Mouse (Mus musculus) mouse trophoblast stem cell (cell line): Measurements from ENCODE around the gene Gipc3.

ENCODE experiments used
- in situ Hi-C, 2 experiments: fragments of 300-500 bp; cut with MseI, MboI; formaldehyde crosslinking; loops; 2 replicates in 1 of 2; 3 replicates in 1 of 2; pipeline ENCODE4 v1.15.1; 2025

Gipc3 gene

GRCm38 (mm10) chr10:81301321-81301720, 41.7 kb downstream of the Gipc3 start:
- in situ Hi-C loops = no loop called here

GRCm38 (mm10) chr10:81300352-81300907, 42.6 kb downstream of the Gipc3 start:
- in situ Hi-C loops = no loop called here

- in situ Hi-C loops = no loop called here
Measured at GRCm38 (mm10) chr10:81299585-81300351, 43.3 kb downstream of the Gipc3 start.

GRCm38 (mm10) chr10:81298369-81299100, 44.5 kb downstream of the Gipc3 start:
- in situ Hi-C loops = no loop called here

- in situ Hi-C loops = no loop called here
Measured at GRCm38 (mm10) chr10:81297845-81298244, 45.2 kb downstream of the Gipc3 start.

GRCm38 (mm10) chr10:81297246-81297645, 45.8 kb downstream of the Gipc3 start:
- in situ Hi-C loops = no loop called here

- in situ Hi-C loops = no loop called here
Measured at GRCm38 (mm10) chr10:81295185-81295584, 47.9 kb downstream of the Gipc3 start.

- in situ Hi-C loops = no loop called here
Measured at GRCm38 (mm10) chr10:81294442-81294841, 48.6 kb downstream of the Gipc3 start.

GRCm38 (mm10) chr10:81293334-81294030, 49.6 kb downstream of the Gipc3 start:
- in situ Hi-C loops = no loop called here

- in situ Hi-C loops = no loop called here
Measured at GRCm38 (mm10) chr10:81292554-81293333, 50.3 kb downstream of the Gipc3 start, which contains the start of gene Pip5k1c. Gene Pip5k1c, plus strand, starts transcription at chr10:81292963.

- in situ Hi-C loops = no loop called here
Measured at GRCm38 (mm10) chr10:81291511-81292104, 51.5 kb downstream of the Gipc3 start, which contains the start of gene Tjp3. Gene Tjp3, minus strand, starts transcription at chr10:81291581.

GRCm38 (mm10) chr10:81290698-81291460, 52.2 kb downstream of the Gipc3 start:
- in situ Hi-C loops = no loop called here

- in situ Hi-C loops = loop anchor here (5.0 kb wide), 1 partner anchor 52 kb away; the partner anchor contains the start of gene Gipc3 (in 2 of the 2)
Measured at GRCm38 (mm10) chr10:81289811-81290210, 53.3 kb downstream of the Gipc3 start.

GRCm38 (mm10) chr10:81289278-81289677, 53.8 kb downstream of the Gipc3 start:
- in situ Hi-C loops = loop anchor here (5.0 kb wide), 1 partner anchor 53 kb away; the partner anchor contains the start of gene Gipc3 (in 2 of the 2)

GRCm38 (mm10) chr10:81288601-81289000, 54.5 kb downstream of the Gipc3 start:
- in situ Hi-C loops = loop anchor here (5.0 kb wide), 1 partner anchor 54 kb away; the partner anchor contains the start of gene Gipc3 (in 2 of the 2)

GRCm38 (mm10) chr10:81287513-81288157, 55.4 kb downstream of the Gipc3 start:
- in situ Hi-C loops = loop anchor here (5.0 kb wide), 1 partner anchor 55 kb away; the partner anchor contains the start of gene Gipc3 (in 2 of the 2)

GRCm38 (mm10) chr10:81286586-81286985, 56.5 kb downstream of the Gipc3 start:
- in situ Hi-C loops = loop anchor here (5.0 kb wide), 1 partner anchor 56 kb away; the partner anchor contains the start of gene Gipc3 (in 2 of the 2)

GRCm38 (mm10) chr10:81285694-81286450, 57.2 kb downstream of the Gipc3 start:
- in situ Hi-C loops = loop anchor here (5.0 kb wide), 1 partner anchor 56 kb away; the partner anchor contains the start of gene Gipc3 (in 2 of the 2)
